Mouse (Mus musculus) liver, adult 2 months (tissue): ENCODE data around the gene Sh2d6.

Experiments
- CTCF ChIP-seq: fragments of 200-500 bp; IDR thresholded peaks from 2 replicates; pipeline ENCODE4 v1.5.1; 2011; ENCODE audit warnings: low read depth, low read length, control low read depth
- POLR2A ChIP-seq: fragments of 200-500 bp; IDR thresholded peaks from 2 replicates; pipeline ENCODE4 v1.6.1; 2011; ENCODE audit warnings: low read length, control low read depth; ENCODE audit not compliant: insufficient read depth; ENCODE audit errors: extremely low read depth

- TF ChIP-seq POLR2A, result no peak
- no peak for TF ChIP-seq CTCF
Measured at GRCm38 (mm10) chr6:72550025-72550424, 28.5 kb upstream of the Sh2d6 start.
